Mouse (Mus musculus) hindbrain, embryonic 12.5 days (tissue): ENCODE measurements around the gene Dennd6a. TPM values are rescaled to one million over a fixed set of nuclear protein-coding genes. Genes with fewer than 3 reads are reported as not detected.

ENCODE experiments used
- microRNA-seq: library from miRNA; unstranded; fragments of <30 nt; microRNA quantifications from one replicate; pipeline ENCODE4, GENCODE M21; 2017
- polyA plus RNA-seq: library from polyadenylated mRNA; unstranded; fragments of >200 nt; fragmentation: Nextera tagmentation; extraction: Ambion mirVana; gene quantifications from 2 replicates; pipeline ENCODE4 v1.2.1, GENCODE M21; 2016

Dennd6a gene
- polyA plus RNA-seq, 1 experiment from 2014 or later = 28.9 TPM

Small RNA genes lying within 50 kb of the gene (microRNA-seq; reads per million reads assigned to microRNA genes)
- not detected for gene Mir7672

Other genes starting within 250 kb of the Dennd6a start
- 24.9 and 25.5 TPM in 2 replicates for gene Slmap, start 38.9 kb upstream of the Dennd6a start, polyA plus RNA-seq
- 556 and 628 TPM in 2 replicates for gene Arf4, start 64.2 kb downstream of the Dennd6a start, polyA plus RNA-seq
- gene Pde12, start 96.0 kb downstream of the Dennd6a start, polyA plus RNA-seq = 12.3 and 12.4 TPM in 2 replicates
- gene Dnah12, start 119.4 kb downstream of the Dennd6a start, polyA plus RNA-seq = 0.08 and 0.26 TPM in 2 replicates